Mouse (Mus musculus) bone marrow, adult 2 months (tissue): ENCODE results near the gene Slc25a16.

Source experiments
- CTCF ChIP-seq: fragments of 200-500 bp; IDR thresholded peaks from 2 replicates; pipeline ENCODE4 v1.5.1; 2011; ENCODE audit warnings: low read length, control low read depth; ENCODE audit not compliant: control insufficient read depth, insufficient read depth
- POLR2A ChIP-seq: fragments of 200-500 bp; IDR thresholded peaks from 2 replicates; pipeline ENCODE4 v1.6.1; 2011; ENCODE audit warnings: low read depth, mild to moderate bottlenecking, control low read depth, low read length, borderline replicate concordance; ENCODE audit not compliant: control insufficient read depth

DNA sequence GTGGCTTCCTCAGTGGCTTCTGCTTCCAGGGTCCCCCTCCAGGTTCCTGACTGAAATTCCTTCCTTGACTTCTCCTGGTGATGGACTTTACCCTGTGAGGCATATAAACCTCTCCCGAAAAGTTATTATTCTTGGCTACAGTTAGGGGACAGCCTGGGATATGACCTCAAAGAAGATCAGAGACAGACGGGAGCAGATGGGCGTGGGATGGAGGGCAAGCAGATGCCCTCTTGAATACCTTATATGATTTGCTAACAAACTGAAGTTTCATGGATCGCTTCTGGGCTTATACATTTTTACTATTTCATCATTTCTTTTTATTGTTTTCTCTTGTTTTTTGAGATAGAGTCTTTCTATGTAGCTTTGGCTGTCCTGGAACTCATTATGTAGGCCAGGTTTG, 44.9 kb upstream of the Slc25a16 start:
- TF ChIP-seq POLR2A, result no peak
- TF ChIP-seq CTCF, result no peak
